Mouse (Mus musculus): ENCODE data around the gene Hist1h2af. TPM values are rescaled to one million over a fixed set of nuclear protein-coding genes. Genes with fewer than 3 reads are reported as not detected.
"Not testable (repeated sequence)": the region's sequence is repeated elsewhere in the genome, so short reads cannot be mapped to it uniquely, and the experiment has no call there.

Hist1h2af gene
- polyA plus RNA-seq (2015; fragmentation: Nextera tagmentation; extraction: Ambion mirVana): 0.69 TPM in 1 of 2 replicates, not detected in the other

DNA sequence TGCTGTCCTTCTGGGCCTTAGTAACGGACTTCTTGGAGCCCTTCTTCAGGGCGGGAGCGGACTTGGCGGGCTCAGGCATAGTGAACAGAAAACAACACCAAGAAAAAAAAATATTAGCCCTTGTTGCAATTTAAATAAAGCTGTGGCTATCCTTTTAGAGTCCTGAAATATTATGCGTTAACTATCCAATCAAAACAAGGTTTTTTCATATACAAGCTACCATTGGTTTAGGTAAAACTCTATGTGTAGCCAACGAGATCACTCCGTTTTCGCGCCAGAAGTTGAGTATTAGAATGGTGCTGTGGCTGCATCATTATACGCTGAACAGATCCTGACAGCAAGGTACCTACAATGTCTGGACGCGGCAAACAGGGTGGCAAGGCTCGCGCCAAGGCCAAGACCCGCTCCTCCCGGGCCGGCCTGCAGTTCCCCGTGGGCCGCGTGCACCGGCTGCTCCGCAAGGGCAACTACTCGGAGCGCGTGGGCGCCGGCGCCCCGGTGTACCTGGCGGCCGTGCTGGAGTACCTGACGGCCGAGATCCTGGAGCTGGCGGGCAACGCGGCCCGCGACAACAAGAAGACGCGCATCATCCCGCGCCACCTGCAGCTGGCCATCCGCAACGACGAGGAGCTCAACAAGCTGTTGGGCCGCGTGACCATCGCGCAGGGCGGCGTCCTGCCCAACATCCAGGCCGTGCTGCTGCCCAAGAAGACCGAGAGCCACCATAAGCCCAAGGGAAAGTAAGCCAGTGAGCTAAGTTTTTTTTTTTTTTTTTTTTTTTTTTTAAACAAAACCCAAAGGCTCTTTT, at the start of gene Hist1h2af:
Hist1h2af (plus strand) TSS at position 347 of the 808 bp plus-strand sequence.
- peaks cover 41% of the 10 kb centered on the region for H3K4me1 ChIP-seq
- H3K4me3 ChIP-seq: peak within 1 kb of the TSS; percentile 54
- H3K9ac ChIP-seq: peak within 1 kb of the TSS; percentile 38; the same call in 1 of the 2 replicates
- H3K4me2 ChIP-seq: peak within 1 kb of the TSS; percentile 85
- peak; percentile 22; the same call in 1 of the 2 replicates for ATAC-seq (replicated peaks)
- H3K27ac ChIP-seq: peak within 1 kb of the TSS; percentile 96
- under 1% methylated on average over 33 of the region's 53 CpGs for WGBS
- not testable (repeated sequence) for H3K36me3 ChIP-seq (replicated peaks); H3K9me3 ChIP-seq; H3K27me3 ChIP-seq (replicated peaks)

DNA sequence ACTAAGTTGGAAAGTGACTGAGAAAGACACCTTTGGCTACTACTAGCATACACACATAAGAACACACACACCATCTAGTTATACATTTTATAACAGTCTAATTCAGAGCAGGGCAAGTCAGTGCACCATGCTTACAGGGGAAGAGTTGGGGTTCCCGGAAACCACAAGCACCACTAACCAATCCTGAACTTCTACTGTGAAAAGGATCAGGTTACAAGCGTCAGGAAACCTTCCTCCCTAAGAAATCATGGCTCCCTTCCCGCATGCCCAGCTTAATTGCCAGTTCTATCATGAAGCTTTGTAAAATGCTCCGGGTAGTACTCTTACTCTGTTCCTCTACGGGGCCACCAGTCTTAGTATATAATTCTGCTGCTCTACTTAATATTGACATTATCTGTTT, 48.4 kb upstream of the Hist1h2af start:
- no peaks in the 10 kb centered on the region for H3K9me3 ChIP-seq
- H3K9ac ChIP-seq: no peak overlapping the region
- no peak for ATAC-seq (replicated peaks)
- H3K36me3 ChIP-seq (replicated peaks): no peaks in the 10 kb centered on the region
- peaks cover 3% of the 10 kb centered on the region; the same call in 1 of the 2 replicates for H3K4me1 ChIP-seq
- H3K27me3 ChIP-seq (replicated peaks): no peaks in the 10 kb centered on the region
- no peak overlapping the region for H3K4me2 ChIP-seq
- WGBS: 48% methylated on average over 5 of the region's 5 CpGs
- no peak overlapping the region for H3K27ac ChIP-seq
- H3K4me3 ChIP-seq: no peak overlapping the region

DNA sequence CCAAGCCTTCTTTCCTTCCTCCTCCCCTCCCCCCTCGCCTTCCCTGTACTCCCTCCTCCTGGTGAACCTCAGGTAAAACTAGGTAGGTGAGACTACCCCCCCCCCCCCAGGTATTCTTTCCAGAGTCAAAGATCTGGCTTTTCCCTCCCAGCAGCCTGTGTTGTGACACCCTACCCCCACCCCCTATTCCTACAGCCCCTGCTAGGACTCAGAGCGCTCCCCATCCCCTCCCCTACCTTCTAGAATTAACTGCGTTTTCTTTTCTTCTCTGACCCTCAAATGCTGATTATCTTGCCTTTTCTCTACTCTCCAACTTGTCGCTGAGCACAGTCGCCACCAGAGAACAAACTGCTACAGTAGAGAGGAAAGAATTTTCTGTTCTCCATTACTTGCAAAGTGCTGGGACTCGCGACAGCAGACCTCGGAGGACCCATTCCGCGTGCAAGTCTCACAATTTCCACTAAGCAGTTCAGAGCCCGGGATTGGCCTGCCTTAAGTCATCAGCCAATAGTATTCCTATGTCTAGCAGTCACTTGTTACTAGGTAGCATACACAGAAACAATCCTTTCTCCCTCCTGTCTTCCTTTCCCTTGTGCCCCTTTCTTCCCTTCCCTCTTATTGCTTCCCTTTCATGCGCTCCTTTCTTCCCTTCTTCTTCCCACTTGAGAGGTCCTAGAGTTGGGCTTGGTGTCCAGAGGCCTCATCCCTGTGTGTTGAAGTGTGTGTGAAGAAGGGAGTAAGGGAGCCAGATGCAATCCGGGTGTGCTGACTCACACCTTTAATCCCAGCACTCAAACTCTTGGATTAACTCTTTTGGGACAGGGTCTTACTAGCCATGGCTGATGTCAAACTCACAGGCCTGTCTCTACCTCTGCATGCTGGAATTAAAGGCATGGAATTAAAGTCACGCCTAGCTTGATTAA, 45.0 kb upstream of the Hist1h2af start, which contains the start of gene Btn2a2:
Btn2a2 (minus strand) TSS at position 458 of the 923 bp plus-strand sequence.
- Histone ChIP-seq H3K9ac (peak within 1 kb of the TSS; percentile 19; the same call in 1 of the 2 replicates), H3K4me3 (peak within 1 kb of the TSS; percentile 38), H3K4me1 (peaks cover 10% of the 10 kb centered on the region), H3K4me2 (peak within 1 kb of the TSS; percentile 57), H3K27me3 (replicated peaks) (no peaks in the 10 kb centered on the region), H3K36me3 (replicated peaks) (no peaks in the 10 kb centered on the region), H3K9me3 (no peaks in the 10 kb centered on the region), H3K27ac (no peak within 1 kb of the TSS)
- peak; percentile 99 for ATAC-seq (replicated peaks)
- 5% methylated on average over 14 of the region's 14 CpGs for WGBS

DNA sequence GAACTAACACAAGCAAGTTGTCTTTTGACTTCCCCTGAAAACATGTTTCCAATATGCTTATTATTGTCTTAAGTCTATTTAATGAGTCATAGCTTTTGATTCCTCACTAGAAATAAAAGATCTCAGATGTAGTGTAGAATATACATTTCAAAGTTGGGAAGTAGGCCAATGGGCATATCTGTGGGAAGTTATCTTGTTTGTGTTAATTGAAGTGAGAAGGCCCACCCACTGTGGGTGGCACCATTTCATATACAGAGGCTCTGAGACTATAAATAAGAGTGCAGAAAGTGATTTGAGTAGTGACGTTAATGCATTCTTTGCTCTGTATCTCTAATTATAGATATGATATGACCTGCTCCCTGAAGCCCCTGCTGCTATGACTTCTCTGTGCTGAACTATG, 42.8 kb upstream of the Hist1h2af start:
- H3K27me3 ChIP-seq (replicated peaks): no peaks in the 10 kb centered on the region
- WGBS: 79% methylated on average over 1 of the region's 1 CpGs
- no peak overlapping the region for H3K27ac ChIP-seq
- H3K4me1 ChIP-seq: peaks cover 10% of the 10 kb centered on the region
- ATAC-seq (replicated peaks): no peak
- H3K9me3 ChIP-seq: no peaks in the 10 kb centered on the region
- no peak overlapping the region for H3K4me2 ChIP-seq
- no peaks in the 10 kb centered on the region for H3K36me3 ChIP-seq (replicated peaks)
- no peak overlapping the region for H3K9ac ChIP-seq
- no peak overlapping the region for H3K4me3 ChIP-seq

DNA sequence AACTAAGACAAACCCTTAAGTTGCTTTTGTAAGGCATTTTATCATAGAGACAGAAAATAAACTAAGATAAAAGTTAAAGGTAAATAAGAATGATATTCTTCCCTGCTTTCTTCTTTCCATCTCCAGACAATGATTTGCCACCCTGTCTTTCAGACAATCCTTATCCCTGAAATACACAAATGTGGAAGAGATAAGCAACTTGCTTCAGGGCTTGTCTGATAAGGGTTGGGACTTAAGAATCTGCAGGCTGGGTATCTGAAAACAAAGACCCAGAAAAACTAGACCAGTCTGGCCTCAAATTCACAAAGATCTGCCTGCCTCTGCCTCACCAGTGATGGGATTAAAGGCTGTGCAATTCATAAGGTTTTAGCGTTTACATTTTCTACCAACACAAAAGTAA, 42.4 kb upstream of the Hist1h2af start:
- H3K36me3 ChIP-seq (replicated peaks): no peaks in the 10 kb centered on the region
- no peak overlapping the region for H3K9ac ChIP-seq
- H3K4me3 ChIP-seq: no peak overlapping the region
- no peak for ATAC-seq (replicated peaks)
- H3K9me3 ChIP-seq: no peaks in the 10 kb centered on the region
- 20% methylated on average over 1 of the region's 1 CpGs for WGBS
- H3K4me1 ChIP-seq: peaks cover 10% of the 10 kb centered on the region
- H3K4me2 ChIP-seq: no peak overlapping the region
- H3K27me3 ChIP-seq (replicated peaks): no peaks in the 10 kb centered on the region
- no peak overlapping the region for H3K27ac ChIP-seq

DNA sequence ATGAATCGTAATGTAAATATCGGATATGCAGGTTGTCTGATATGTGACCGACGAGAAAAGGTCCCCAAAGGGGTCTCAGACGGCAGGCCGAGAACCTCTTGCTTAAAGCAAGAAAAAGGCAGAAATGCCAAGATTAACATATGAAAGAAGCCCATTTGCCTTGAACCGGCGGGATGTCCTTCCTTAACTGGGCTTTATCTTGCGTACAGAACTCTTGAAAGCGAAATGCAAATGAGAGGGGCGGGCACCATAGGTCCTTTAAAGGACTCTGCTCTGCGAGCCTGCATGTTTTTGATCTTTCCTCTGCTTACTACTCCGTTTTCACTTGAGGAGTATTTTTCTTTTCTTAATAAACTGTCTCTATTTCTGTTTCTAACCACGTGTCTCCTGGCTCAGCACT, 41.7 kb upstream of the Hist1h2af start:
- Histone ChIP-seq H3K4me3 (peak overlapping the region; percentile 14), H3K9ac (no peak overlapping the region), H3K4me1 (peaks cover 10% of the 10 kb centered on the region), H3K9me3 (no peaks in the 10 kb centered on the region), H3K4me2 (peak overlapping the region; percentile 41), H3K27ac (no peak overlapping the region), H3K27me3 (replicated peaks) (peaks cover 3% of the 10 kb centered on the region; the same call in 1 of the 2 replicates), H3K36me3 (replicated peaks) (no peaks in the 10 kb centered on the region)
- 3% methylated on average over 14 of the region's 14 CpGs for WGBS
- no peak for ATAC-seq (replicated peaks)

DNA sequence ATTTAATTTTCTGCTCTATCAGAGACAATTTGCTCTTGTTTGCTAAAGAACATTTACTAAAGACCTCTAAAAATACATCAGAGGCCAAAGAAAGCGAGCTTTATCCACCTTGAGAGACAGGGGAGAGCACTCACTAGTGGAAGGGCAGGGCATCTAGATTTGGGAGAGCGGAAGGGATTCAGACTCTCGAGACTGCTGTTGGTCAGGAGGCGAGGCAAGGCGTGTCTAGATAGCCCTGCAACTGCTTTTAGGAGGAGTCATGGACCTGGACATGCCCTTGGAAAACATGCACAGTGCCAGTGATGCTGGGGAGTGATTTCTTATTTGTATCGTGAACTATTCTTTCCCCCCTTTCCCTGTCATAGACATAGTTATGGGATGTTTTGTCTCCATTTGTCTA, 38.2 kb upstream of the Hist1h2af start:
- peaks cover 15% of the 10 kb centered on the region; the same call in 1 of the 2 replicates for H3K27me3 ChIP-seq (replicated peaks)
- no peak overlapping the region for H3K27ac ChIP-seq
- peaks cover 11% of the 10 kb centered on the region for H3K4me1 ChIP-seq
- H3K9ac ChIP-seq: no peak overlapping the region
- H3K36me3 ChIP-seq (replicated peaks): no peaks in the 10 kb centered on the region
- WGBS: 73% methylated on average over 6 of the region's 6 CpGs
- no peak overlapping the region for H3K4me3 ChIP-seq
- H3K4me2 ChIP-seq: no peak overlapping the region
- H3K9me3 ChIP-seq: no peaks in the 10 kb centered on the region
- ATAC-seq (replicated peaks): no peak

DNA sequence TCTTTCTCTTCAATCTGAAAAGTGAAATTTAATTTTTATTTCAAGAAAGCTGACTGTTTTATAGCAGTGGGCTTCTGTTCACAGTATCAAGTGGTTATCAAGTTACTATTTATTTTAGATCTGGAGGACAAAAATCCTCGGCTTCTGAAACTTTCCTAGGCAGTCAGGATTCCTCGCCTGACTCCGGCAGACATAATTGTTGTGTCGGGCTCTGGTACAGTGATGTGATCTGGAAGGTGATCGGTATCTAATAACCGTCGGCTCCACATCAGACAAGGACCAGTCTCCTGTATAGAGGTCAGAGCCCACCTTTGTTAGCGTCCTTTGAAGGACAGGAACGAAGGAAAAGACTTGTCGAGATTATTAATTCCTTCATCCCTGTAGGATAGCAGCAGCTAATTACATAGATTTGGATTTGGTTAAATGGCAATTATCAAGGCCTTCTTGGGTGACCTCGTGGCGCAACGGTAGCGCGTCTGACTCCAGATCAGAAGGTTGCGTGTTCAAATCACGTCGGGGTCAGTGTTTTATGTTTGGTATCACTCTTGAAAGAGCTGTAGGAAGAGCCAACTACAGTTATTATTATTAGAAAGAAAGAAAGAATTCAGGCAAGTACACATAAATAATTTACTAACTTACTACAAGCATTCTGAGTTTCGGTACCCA, 35.9 kb upstream of the Hist1h2af start:
- Histone ChIP-seq H3K27me3 (replicated peaks) (peaks cover 15% of the 10 kb centered on the region; the same call in 1 of the 2 replicates), H3K4me2 (peak overlapping the region; percentile 33), H3K4me1 (peaks cover 4% of the 10 kb centered on the region; the same call in 1 of the 2 replicates), H3K27ac (no peak overlapping the region), H3K9me3 (no peaks in the 10 kb centered on the region), H3K9ac (no peak overlapping the region), H3K36me3 (replicated peaks) (no peaks in the 10 kb centered on the region), H3K4me3 (peak overlapping the region; percentile 21)
- 4% methylated on average over 19 of the region's 19 CpGs for WGBS
- no peak for ATAC-seq (replicated peaks)

DNA sequence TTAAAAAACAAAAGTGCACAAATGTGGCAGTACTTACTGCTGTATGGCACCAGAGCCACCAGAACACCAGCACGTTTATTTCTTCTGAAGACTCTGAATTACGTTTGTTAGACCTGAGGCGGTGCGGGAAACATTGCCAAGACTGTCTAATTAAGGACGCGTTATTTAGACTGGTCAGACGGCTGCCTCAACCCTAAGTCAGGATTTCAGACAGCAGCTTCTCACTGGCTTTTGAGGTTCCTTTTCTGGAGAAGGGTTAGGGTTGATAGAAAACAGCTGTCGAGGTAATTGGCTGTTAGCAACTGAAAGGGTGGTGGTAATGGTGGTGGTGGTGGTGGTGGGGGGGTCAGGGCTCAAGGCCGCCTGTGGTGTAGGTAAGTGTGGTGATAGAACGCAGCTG, 35.1 kb upstream of the Hist1h2af start:
- Histone ChIP-seq H3K36me3 (replicated peaks) (no peaks in the 10 kb centered on the region), H3K27me3 (replicated peaks) (peaks cover 15% of the 10 kb centered on the region; the same call in 1 of the 2 replicates), H3K4me3 (peak overlapping the region; percentile 21), H3K4me2 (peak overlapping the region; percentile 33), H3K27ac (no peak overlapping the region), H3K9ac (no peak overlapping the region), H3K9me3 (no peaks in the 10 kb centered on the region), H3K4me1 (peaks cover 4% of the 10 kb centered on the region)
- 6% methylated on average over 10 of the region's 10 CpGs for WGBS
- ATAC-seq (replicated peaks): no peak

DNA sequence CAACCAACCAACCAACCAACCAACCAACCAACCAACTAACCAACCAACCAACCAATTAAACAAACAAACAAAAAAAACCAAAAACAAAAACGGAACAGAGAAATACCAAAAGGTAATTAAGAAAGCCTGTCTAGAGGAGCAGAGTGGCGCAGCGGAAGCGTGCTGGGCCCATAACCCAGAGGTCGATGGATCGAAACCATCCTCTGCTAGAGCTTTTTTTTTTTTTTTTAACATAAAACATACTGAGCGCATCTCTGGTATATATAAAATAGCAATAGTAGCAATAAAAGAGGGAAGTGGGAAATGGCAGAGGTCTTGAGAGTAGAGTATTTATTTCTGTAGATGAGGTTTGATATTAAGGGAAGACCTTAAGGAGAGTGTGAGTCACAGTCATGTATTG, 33.8 kb upstream of the Hist1h2af start:
- Histone ChIP-seq H3K9me3 (no peaks in the 10 kb centered on the region), H3K36me3 (replicated peaks) (no peaks in the 10 kb centered on the region), H3K4me3 (no peak overlapping the region), H3K4me2 (no peak overlapping the region), H3K4me1 (peaks cover 4% of the 10 kb centered on the region), H3K9ac (no peak overlapping the region), H3K27me3 (replicated peaks) (peaks cover 15% of the 10 kb centered on the region; the same call in 1 of the 2 replicates), H3K27ac (no peak overlapping the region)
- no peak for ATAC-seq (replicated peaks)
- WGBS: 8% methylated on average over 7 of the region's 7 CpGs

DNA sequence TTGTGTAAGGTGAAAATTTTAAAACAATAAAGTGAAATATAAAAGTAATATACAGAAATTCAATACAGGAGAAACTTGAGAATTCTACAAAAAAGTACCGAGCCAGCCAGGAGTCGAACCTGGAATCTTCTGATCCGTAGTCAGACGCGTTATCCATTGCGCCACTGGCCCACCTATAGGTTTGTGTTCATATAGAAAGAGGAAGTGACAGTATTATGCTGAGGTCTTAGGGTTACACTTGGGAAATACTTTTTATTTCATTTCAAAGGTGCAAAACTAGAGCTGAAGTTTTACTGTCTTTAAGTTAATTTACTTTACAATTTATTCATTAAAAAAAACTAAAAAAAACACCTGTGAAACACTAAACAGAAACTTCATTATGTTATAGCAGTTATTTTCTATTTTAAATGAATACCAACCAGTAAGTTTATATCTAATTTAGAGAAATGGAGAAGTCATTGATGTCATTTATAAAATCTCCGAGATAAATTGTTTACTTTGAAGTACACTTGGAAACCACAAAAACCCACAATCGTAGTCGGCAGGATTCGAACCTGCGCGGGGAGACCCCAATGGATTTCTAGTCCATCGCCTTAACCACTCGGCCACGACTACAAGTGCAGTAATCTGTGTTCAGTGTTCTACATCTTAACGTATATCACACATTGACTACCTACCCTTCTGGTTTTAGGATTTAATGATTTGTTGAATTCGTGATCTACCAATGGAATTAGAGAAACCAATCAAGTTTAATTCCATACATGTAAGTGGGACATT, 33.1 kb upstream of the Hist1h2af start:
- WGBS: 2% methylated on average over 17 of the region's 17 CpGs
- H3K27me3 ChIP-seq (replicated peaks): peaks cover 15% of the 10 kb centered on the region; the same call in 1 of the 2 replicates
- no peaks in the 10 kb centered on the region for H3K9me3 ChIP-seq
- no peak overlapping the region for H3K4me2 ChIP-seq
- H3K4me3 ChIP-seq: no peak overlapping the region
- ATAC-seq (replicated peaks): peak; percentile 57
- H3K27ac ChIP-seq: no peak overlapping the region
- H3K36me3 ChIP-seq (replicated peaks): no peaks in the 10 kb centered on the region
- H3K9ac ChIP-seq: no peak overlapping the region
- peaks cover 5% of the 10 kb centered on the region for H3K4me1 ChIP-seq
